Mouse (Mus musculus) limb, embryonic 13.5 days (tissue): ENCODE results near the gene Fam234b. TPM values are rescaled to one million over a fixed set of nuclear protein-coding genes. Genes with fewer than 3 reads are reported as not detected.

ENCODE experiments used
- ATAC-seq: fragments of 200-750 bp; cut with Nextera tagmentation; 2 replicates; pipeline ENCODE4 v1.8.0; 2017; ENCODE audit warnings: low read depth, moderate number of reproducible peaks, moderate TSS enrichment; ENCODE audit not compliant: low FRiP score
- H3K27ac ChIP-seq: fragments of 300-500 bp; sonication (generic); 2 replicates; pipeline ENCODE4 v1.5.1; 2015; ENCODE audit warnings: inconsistent platforms, mild to moderate bottlenecking, moderate library complexity
- H3K27me3 ChIP-seq: fragments of 300-500 bp; sonication (generic); 2 replicates; pipeline ENCODE4 v1.6.1; 2015; ENCODE audit warnings: mild to moderate bottlenecking, inconsistent platforms
- H3K36me3 ChIP-seq: fragments of 300-500 bp; sonication (generic); 2 replicates; pipeline ENCODE4 v1.6.1; 2015; ENCODE audit warnings: inconsistent platforms, mild to moderate bottlenecking, moderate library complexity
- H3K4me1 ChIP-seq: fragments of 300-500 bp; sonication (generic); 2 replicates; pipeline ENCODE4 v1.6.1; 2015; ENCODE audit warnings: inconsistent platforms
- H3K4me2 ChIP-seq: fragments of 300-500 bp; sonication (generic); replicated peaks from 2 replicates; pipeline ENCODE4 v1.6.1; 2015; ENCODE audit warnings: inconsistent platforms, mild to moderate bottlenecking, moderate library complexity
- H3K4me3 ChIP-seq: fragments of 300-500 bp; sonication (generic); 2 replicates; pipeline ENCODE4 v1.5.1; 2015; ENCODE audit warnings: moderate library complexity, mild to moderate bottlenecking, inconsistent platforms
- H3K9ac ChIP-seq: fragments of 300-500 bp; sonication (generic); 2 replicates; pipeline ENCODE4 v1.6.1; 2015; ENCODE audit warnings: mild to moderate bottlenecking, inconsistent platforms
- H3K9me3 ChIP-seq: fragments of 300-500 bp; sonication (generic); 2 replicates; pipeline ENCODE4 v1.6.1; 2016; ENCODE audit warnings: inconsistent platforms
- WGBS: fragments of 180-500 bp; shearing (Covaris S2); methylation state at CpG from one replicate; pipeline ENCODE4 v1.1.7; 2015; 5-methylcytosine and 5-hydroxymethylcytosine counted together
- polyA plus RNA-seq: library from polyadenylated mRNA; unstranded; fragments of >200 nt; fragmentation: Nextera tagmentation; extraction: Ambion mirVana; gene quantifications from 2 replicates; pipeline ENCODE4 v1.2.1, GENCODE M21; 2015

The Fam234b gene
- polyA plus RNA-seq, 1 experiment from 2014 or later: 30.3 TPM

- Histone ChIP-seq H3K9ac (no peak overlapping the region), H3K4me2 (no peak overlapping the region), H3K4me1 (no peaks in the 10 kb centered on the region), H3K4me3 (no peak overlapping the region), H3K9me3 (no peaks in the 10 kb centered on the region), H3K27ac (no peak overlapping the region), H3K36me3 (peaks cover 85% of the 10 kb centered on the region), H3K27me3 (no peaks in the 10 kb centered on the region)
- ATAC-seq: no peak
- WGBS: 78% methylated on average over 12 of the region's 12 CpGs
Measured at GRCm38 (mm10) chr6:135232443-135233182, 34.8 kb downstream of the Fam234b start.

GRCm38 (mm10) chr6:135235742-135236141, 38.0 kb downstream of the Fam234b start:
- Histone ChIP-seq H3K4me3 (no peak overlapping the region), H3K27ac (no peak overlapping the region), H3K27me3 (no peaks in the 10 kb centered on the region), H3K9me3 (no peaks in the 10 kb centered on the region), H3K4me1 (peaks cover 2% of the 10 kb centered on the region), H3K36me3 (peaks cover 58% of the 10 kb centered on the region), H3K9ac (no peak overlapping the region), H3K4me2 (no peak overlapping the region)
- ATAC-seq: no peak
- 88% methylated on average over 3 of the region's 3 CpGs for WGBS

GRCm38 (mm10) chr6:135236576-135236975, 38.8 kb downstream of the Fam234b start:
- 85% methylated on average over 3 of the region's 3 CpGs for WGBS
- no peak overlapping the region for H3K9ac ChIP-seq
- no peak for ATAC-seq
- H3K9me3 ChIP-seq: no peaks in the 10 kb centered on the region
- H3K27ac ChIP-seq: no peak overlapping the region
- no peak overlapping the region for H3K4me3 ChIP-seq
- H3K27me3 ChIP-seq: no peaks in the 10 kb centered on the region
- no peak overlapping the region for H3K4me2 ChIP-seq
- H3K36me3 ChIP-seq: peaks cover 56% of the 10 kb centered on the region
- H3K4me1 ChIP-seq: peaks cover 9% of the 10 kb centered on the region

GRCm38 (mm10) chr6:135237326-135237725, 39.5 kb downstream of the Fam234b start:
- H3K4me3 ChIP-seq: no peak overlapping the region
- no peak overlapping the region for H3K4me2 ChIP-seq
- no peaks in the 10 kb centered on the region for H3K27me3 ChIP-seq
- H3K36me3 ChIP-seq: peaks cover 49% of the 10 kb centered on the region
- H3K4me1 ChIP-seq: peaks cover 16% of the 10 kb centered on the region
- no peak overlapping the region for H3K9ac ChIP-seq
- H3K9me3 ChIP-seq: no peaks in the 10 kb centered on the region
- no peak for ATAC-seq
- WGBS: 77% methylated on average over 14 of the region's 14 CpGs
- no peak overlapping the region for H3K27ac ChIP-seq

GRCm38 (mm10) chr6:135238211-135238610, 40.4 kb downstream of the Fam234b start:
- Histone ChIP-seq H3K4me2 (no peak overlapping the region), H3K27me3 (no peaks in the 10 kb centered on the region), H3K36me3 (peaks cover 40% of the 10 kb centered on the region), H3K9me3 (no peaks in the 10 kb centered on the region), H3K9ac (no peak overlapping the region), H3K4me3 (no peak overlapping the region), H3K27ac (no peak overlapping the region), H3K4me1 (peaks cover 18% of the 10 kb centered on the region)
- no peak for ATAC-seq
- WGBS: 59% methylated on average over 4 of the region's 4 CpGs

- no peaks in the 10 kb centered on the region; the same call in 1 of the 2 replicates for H3K27me3 ChIP-seq
- no peaks in the 10 kb centered on the region for H3K9me3 ChIP-seq
- H3K4me3 ChIP-seq: no peak overlapping the region
- H3K4me1 ChIP-seq: peaks cover 18% of the 10 kb centered on the region
- H3K4me2 ChIP-seq: no peak overlapping the region
- H3K36me3 ChIP-seq: peaks cover 22% of the 10 kb centered on the region
- no peak overlapping the region for H3K27ac ChIP-seq
- ATAC-seq: no peak
- WGBS: 89% methylated on average over 8 of the region's 8 CpGs
- no peak overlapping the region for H3K9ac ChIP-seq
Measured at GRCm38 (mm10) chr6:135240361-135240760, 42.6 kb downstream of the Fam234b start.

GRCm38 (mm10) chr6:135245586-135245985, 47.8 kb downstream of the Fam234b start:
- no peak overlapping the region for H3K4me3 ChIP-seq
- H3K27me3 ChIP-seq: no peaks in the 10 kb centered on the region; the same call in 1 of the 2 replicates
- no peak overlapping the region for H3K4me2 ChIP-seq
- H3K9ac ChIP-seq: no peak overlapping the region
- H3K36me3 ChIP-seq: no peaks in the 10 kb centered on the region
- H3K27ac ChIP-seq: no peak overlapping the region
- H3K4me1 ChIP-seq: peaks cover 30% of the 10 kb centered on the region
- WGBS: 75% methylated on average over 8 of the region's 8 CpGs
- no peaks in the 10 kb centered on the region for H3K9me3 ChIP-seq
- ATAC-seq: no peak

GRCm38 (mm10) chr6:135247861-135248260, 50.1 kb downstream of the Fam234b start:
- H3K4me1 ChIP-seq: peaks cover 34% of the 10 kb centered on the region
- H3K4me2 ChIP-seq: no peak overlapping the region
- H3K9ac ChIP-seq: no peak overlapping the region; the same call in 1 of the 2 replicates
- H3K9me3 ChIP-seq: no peaks in the 10 kb centered on the region
- ATAC-seq: no peak
- H3K27me3 ChIP-seq: no peaks in the 10 kb centered on the region; the same call in 1 of the 2 replicates
- H3K27ac ChIP-seq: no peak overlapping the region
- no peak overlapping the region for H3K4me3 ChIP-seq
- H3K36me3 ChIP-seq: no peaks in the 10 kb centered on the region
- 53% methylated on average over 6 of the region's 6 CpGs for WGBS

- H3K36me3 ChIP-seq: no peaks in the 10 kb centered on the region
- H3K27ac ChIP-seq: peak overlapping the region; percentile 84
- H3K4me2 ChIP-seq: peak overlapping the region; percentile 53
- no peaks in the 10 kb centered on the region for H3K27me3 ChIP-seq
- H3K9me3 ChIP-seq: no peaks in the 10 kb centered on the region
- peak; percentile 92 for ATAC-seq
- H3K4me3 ChIP-seq: peak overlapping the region; percentile 4; the same call in 1 of the 2 replicates
- WGBS: 7% methylated on average over 19 of the region's 19 CpGs
- H3K4me1 ChIP-seq: peaks cover 40% of the 10 kb centered on the region
- no peak overlapping the region for H3K9ac ChIP-seq
Measured at GRCm38 (mm10) chr6:135249846-135250531, 52.2 kb downstream of the Fam234b start.

- Histone ChIP-seq H3K9ac (no peak overlapping the region), H3K4me3 (no peak overlapping the region), H3K4me2 (peak overlapping the region; percentile 14; the same call in 1 of the 2 replicates), H3K36me3 (no peaks in the 10 kb centered on the region), H3K27ac (peak overlapping the region; percentile 84), H3K4me1 (peaks cover 40% of the 10 kb centered on the region), H3K27me3 (no peaks in the 10 kb centered on the region), H3K9me3 (no peaks in the 10 kb centered on the region)
- ATAC-seq: no peak
- WGBS: 56% methylated on average over 19 of the region's 19 CpGs
Measured at GRCm38 (mm10) chr6:135250926-135251699, 53.3 kb downstream of the Fam234b start.

GRCm38 (mm10) chr6:135251849-135252727, 54.3 kb downstream of the Fam234b start:
- 0 out of 2 replicates have a peak overlapping the region, but pooled peaks have one; percentile 15 for H3K9ac ChIP-seq
- H3K27ac ChIP-seq: peak overlapping the region; percentile 84; the same call in 1 of the 2 replicates
- H3K4me2 ChIP-seq: peak overlapping the region; percentile 58
- no peaks in the 10 kb centered on the region for H3K9me3 ChIP-seq
- H3K4me3 ChIP-seq: peak overlapping the region; percentile 18
- no peak for ATAC-seq
- peaks cover 40% of the 10 kb centered on the region for H3K4me1 ChIP-seq
- WGBS: 52% methylated on average over 24 of the region's 24 CpGs
- H3K36me3 ChIP-seq: no peaks in the 10 kb centered on the region
- H3K27me3 ChIP-seq: no peaks in the 10 kb centered on the region
